ENCODE assay signal across 23 mouse cellular contexts in genomic region chr5:46731297-46731696, GRCm38 (mm10).
"Had no signal": no experiment of that assay in that cellular context is flagged by ENCODE, and none has a peak within 500 bp of the region (broad histone marks: within the 10 kb centered on the region; RNA-seq: fewer than 3 reads in every experiment).

No protein-coding gene starts in this region.

- H3K4me3 ChIP-seq: heart, adult 2 months; heart, embryonic 13.5 days; heart, embryonic 15.5 days; kidney, embryonic 15.5 days; limb, embryonic 13.5 days; limb, embryonic 15.5 days; liver, embryonic 12.5 days had no signal

- H3K27me3 ChIP-seq: heart, embryonic 13.5 days; heart, embryonic 15.5 days; kidney, embryonic 15.5 days; limb, embryonic 13.5 days; limb, embryonic 15.5 days; liver, embryonic 12.5 days had no signal

- DNase-seq: gastrocnemius, postnatal 14 days; gastrocnemius, postnatal 36 days; heart, adult 2 months; heart, postnatal 14 days; heart, postnatal 36 days; kidney, adult 11 months; kidney, adult 2 months; kidney, adult 9 months; kidney, postnatal 14 days; kidney, postnatal 36 days; layer of hippocampus, adult 9-11 months; layer of hippocampus, postnatal 36 days; left cerebral cortex, postnatal 4 days had no signal

- H3K9me3 ChIP-seq: heart, embryonic 13.5 days; heart, embryonic 15.5 days; kidney, embryonic 15.5 days; limb, embryonic 15.5 days; liver, embryonic 12.5 days had no signal

- H3K9ac ChIP-seq: heart, embryonic 13.5 days; heart, embryonic 15.5 days; kidney, embryonic 15.5 days; limb, embryonic 13.5 days; limb, embryonic 15.5 days; liver, embryonic 12.5 days had no signal

- H3K4me1 ChIP-seq: heart, embryonic 13.5 days; heart, embryonic 15.5 days; kidney, embryonic 15.5 days; limb, embryonic 15.5 days; liver, embryonic 12.5 days had no signal

- H3K27ac ChIP-seq: heart, adult 2 months; heart, embryonic 13.5 days; heart, embryonic 15.5 days; hindbrain, postnatal 0 days; kidney, embryonic 15.5 days; kidney, postnatal 0 days; limb, embryonic 13.5 days; limb, embryonic 15.5 days; liver, embryonic 12.5 days had no signal

- H3K36me3 ChIP-seq: heart, embryonic 13.5 days; heart, embryonic 15.5 days; kidney, embryonic 15.5 days; limb, embryonic 13.5 days; limb, embryonic 15.5 days; liver, embryonic 12.5 days had no signal

- H3K4me2 ChIP-seq: heart, embryonic 11.5 days; heart, embryonic 13.5 days; heart, embryonic 15.5 days; kidney, embryonic 15.5 days; limb, embryonic 13.5 days; limb, embryonic 15.5 days; liver, embryonic 12.5 days had no signal

- ATAC-seq: hindbrain, postnatal 0 days; intestine, embryonic 16.5 days; liver, embryonic 12.5 days had no signal
